Mouse (Mus musculus): Measurements from ENCODE around the gene Mylk2. TPM values are rescaled to one million over a fixed set of nuclear protein-coding genes. Genes with fewer than 3 reads are reported as not detected.

Mylk2 gene
- polyA plus RNA-seq, 1 experiment: 0.93 TPM

DNA sequence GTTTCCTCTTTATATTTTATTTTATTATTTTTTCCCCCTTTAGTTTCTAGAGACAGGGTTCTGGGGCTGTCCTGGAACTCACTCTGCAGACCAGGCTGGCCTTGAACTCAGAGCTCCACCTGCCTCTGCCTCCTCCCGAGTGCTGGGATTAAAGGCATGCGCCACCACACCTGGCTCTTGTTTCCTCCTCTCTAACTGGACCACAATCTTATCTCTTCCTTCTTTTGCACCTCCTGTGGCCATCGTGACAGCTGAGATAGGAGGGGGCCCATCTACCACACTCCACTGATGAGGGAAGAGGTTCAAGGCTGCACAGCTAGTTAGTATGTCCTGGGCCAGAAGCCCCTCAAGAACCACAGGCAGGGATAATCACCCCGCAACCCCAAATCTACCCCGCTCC is 13.4 kb downstream of the Mylk2 start:
- Histone ChIP-seq H3K27ac (ENCODE audit: insufficient read depth, low read length) (peak overlapping the region; percentile 96; the same call in 1 of the 2 replicates), H3K4me1 (ENCODE audit: control insufficient read depth, insufficient read depth, low read length) (peaks cover 32% of the 10 kb centered on the region), H3K4me3 (ENCODE audit: insufficient read depth, low read length) (no peak overlapping the region)
- TF ChIP-seq CTCF (IDR thresholded peaks at IDR 0.05; ENCODE audit: borderline replicate concordance, insufficient read depth, low read length) (no peak), POLR2A (IDR thresholded peaks at IDR 0.05; ENCODE audit: low read depth, low read length) (no peak)

DNA sequence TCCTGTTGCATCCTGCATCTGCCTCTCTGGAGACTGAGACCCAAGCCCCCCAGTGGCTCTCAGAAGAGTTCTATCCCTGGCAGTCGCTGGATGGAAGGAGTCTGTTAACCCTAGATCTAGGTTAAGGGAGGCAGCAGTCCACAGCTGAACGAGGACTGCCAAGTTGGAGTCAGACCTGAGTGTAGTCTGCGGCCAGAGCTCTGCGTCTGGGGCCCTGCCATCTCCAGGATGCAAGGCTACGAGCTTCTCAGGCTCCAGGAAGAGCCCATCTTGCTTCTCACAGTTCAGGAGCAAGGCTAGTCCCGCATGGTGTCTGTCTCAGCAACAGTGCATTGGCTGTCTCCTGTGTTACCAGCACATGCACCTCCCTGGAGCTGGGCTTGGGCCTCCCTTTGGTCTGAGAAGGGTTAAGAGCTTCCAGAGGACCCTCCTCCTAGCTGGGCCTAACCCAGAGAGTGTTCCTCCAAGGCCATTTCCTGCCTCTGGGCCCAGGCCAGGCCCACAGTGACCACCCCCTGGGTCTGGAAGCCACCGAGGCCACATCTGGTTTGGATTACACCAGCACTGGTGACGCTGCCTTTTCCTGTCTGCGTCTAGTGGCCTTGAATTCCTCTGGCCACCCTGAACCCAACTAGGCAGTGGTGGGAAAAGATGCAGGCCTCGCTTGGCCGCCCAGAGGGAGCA is 14.2 kb downstream of the Mylk2 start:
- H3K27ac ChIP-seq (ENCODE audit: insufficient read depth, low read length): peak overlapping the region; percentile 96
- no peak overlapping the region for H3K4me3 ChIP-seq (ENCODE audit: insufficient read depth, low read length)
- TF ChIP-seq POLR2A (IDR thresholded peaks at IDR 0.05; ENCODE audit: low read depth, low read length) (peak; percentile 42; the same call in 1 of the 2 replicates), CTCF (IDR thresholded peaks at IDR 0.05; ENCODE audit: borderline replicate concordance, insufficient read depth, low read length) (no peak)
- H3K4me1 ChIP-seq (ENCODE audit: control insufficient read depth, insufficient read depth, low read length): peaks cover 32% of the 10 kb centered on the region

DNA sequence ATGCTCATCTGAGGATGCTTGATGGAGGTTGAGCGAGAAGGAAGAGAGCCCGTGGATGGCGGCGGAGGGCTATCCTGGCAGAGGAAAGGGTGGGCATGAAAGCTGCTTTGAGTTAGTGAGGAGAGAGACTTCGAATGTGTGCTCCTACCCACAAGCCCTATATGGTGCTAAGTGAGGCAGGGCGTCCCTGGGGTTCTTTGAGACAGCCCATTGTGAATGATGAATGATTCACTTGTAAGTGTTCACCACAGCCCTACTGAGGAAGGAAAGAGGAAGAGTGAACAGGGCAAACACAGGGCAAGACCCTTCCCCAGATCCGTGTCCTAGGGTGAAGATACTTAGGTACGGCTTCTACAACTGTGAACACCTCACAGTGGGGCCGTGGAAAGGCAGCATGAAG is 15.7 kb downstream of the Mylk2 start:
- H3K27ac ChIP-seq (ENCODE audit: insufficient read depth, low read length): peak overlapping the region; percentile 96
- H3K4me1 ChIP-seq (ENCODE audit: control insufficient read depth, insufficient read depth, low read length): peaks cover 32% of the 10 kb centered on the region
- no peak for TF ChIP-seq POLR2A (IDR thresholded peaks at IDR 0.05; ENCODE audit: low read depth, low read length)
- TF ChIP-seq CTCF (IDR thresholded peaks at IDR 0.05; ENCODE audit: borderline replicate concordance, insufficient read depth, low read length): no peak

DNA sequence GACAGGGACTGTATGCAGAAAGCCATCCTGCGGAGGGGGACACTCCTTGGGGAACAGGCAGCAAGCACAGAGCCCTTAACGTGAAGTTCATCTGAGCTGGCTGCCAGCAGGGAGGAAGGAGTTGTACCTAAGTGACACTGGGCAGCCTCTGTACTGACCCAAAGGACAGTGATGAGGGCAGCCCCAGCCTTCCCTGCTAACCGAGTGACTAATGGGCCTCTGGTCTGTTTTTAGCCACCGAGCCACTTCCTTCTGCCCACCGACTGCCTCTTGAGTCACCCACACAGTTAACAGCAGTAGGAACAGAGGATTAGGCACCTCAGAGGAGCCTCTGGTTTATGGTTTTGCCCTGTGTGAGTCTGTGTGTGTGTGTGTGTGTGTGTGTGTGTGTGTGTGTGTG is 16.2 kb downstream of the Mylk2 start:
- Histone ChIP-seq H3K4me3 (ENCODE audit: insufficient read depth, low read length) (no peak overlapping the region), H3K4me1 (ENCODE audit: control insufficient read depth, insufficient read depth, low read length) (peaks cover 32% of the 10 kb centered on the region), H3K27ac (ENCODE audit: insufficient read depth, low read length) (peak overlapping the region; percentile 96)
- no peak for TF ChIP-seq CTCF (IDR thresholded peaks at IDR 0.05; ENCODE audit: borderline replicate concordance, insufficient read depth, low read length)
- TF ChIP-seq POLR2A (IDR thresholded peaks at IDR 0.05; ENCODE audit: low read depth, low read length): no peak; the same call in none of the 2 replicates

More for the DNA sequence above, 15.7 kb downstream of the Mylk2 start:
- H3K4me3 ChIP-seq (ENCODE audit: insufficient read depth, low read length): no peak overlapping the region

DNA sequence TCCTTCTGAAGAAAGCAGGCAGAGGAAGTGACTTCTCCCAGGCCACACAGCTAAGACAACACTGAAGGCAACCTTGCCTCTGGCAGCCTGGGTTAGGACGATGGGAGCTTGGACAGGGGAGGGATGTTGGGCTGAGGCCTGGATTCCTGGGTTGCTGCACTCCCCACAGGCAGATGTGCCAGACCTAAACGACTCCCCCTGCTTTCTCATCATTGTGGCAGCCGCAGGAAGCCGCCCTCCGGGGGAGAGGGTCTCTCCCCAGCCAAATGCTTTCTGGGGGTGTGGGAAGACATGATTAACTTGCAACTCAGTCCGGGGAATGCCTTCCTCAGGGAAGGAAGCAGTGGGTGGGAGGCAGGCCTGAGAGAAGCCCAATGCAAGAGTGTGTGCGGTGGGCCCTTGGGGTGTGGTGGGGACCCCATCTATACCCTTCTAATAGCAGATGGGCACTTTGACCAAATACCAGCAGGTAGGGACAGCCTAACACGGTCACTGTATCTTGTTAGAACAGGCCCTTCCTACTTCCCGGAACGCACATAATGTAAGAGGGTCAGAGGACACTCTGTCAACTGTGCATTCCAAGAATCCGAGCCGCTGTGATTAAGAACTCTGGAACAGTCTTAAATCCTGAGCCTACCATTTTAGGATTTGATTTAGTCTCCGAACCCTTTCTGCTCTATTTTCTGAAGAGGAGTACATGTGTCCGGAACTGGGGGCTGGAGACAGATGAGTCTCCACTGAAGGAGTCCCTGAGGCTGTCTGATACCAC is 17.3 kb downstream of the Mylk2 start:
- TF ChIP-seq POLR2A (IDR thresholded peaks at IDR 0.05; ENCODE audit: low read depth, low read length) (peak; percentile 57), CTCF (IDR thresholded peaks at IDR 0.05; ENCODE audit: borderline replicate concordance, insufficient read depth, low read length) (no peak)
- Histone ChIP-seq H3K4me3 (ENCODE audit: insufficient read depth, low read length) (no peak overlapping the region), H3K4me1 (ENCODE audit: control insufficient read depth, insufficient read depth, low read length) (peaks cover 34% of the 10 kb centered on the region), H3K27ac (ENCODE audit: insufficient read depth, low read length) (peak overlapping the region; percentile 96)

DNA sequence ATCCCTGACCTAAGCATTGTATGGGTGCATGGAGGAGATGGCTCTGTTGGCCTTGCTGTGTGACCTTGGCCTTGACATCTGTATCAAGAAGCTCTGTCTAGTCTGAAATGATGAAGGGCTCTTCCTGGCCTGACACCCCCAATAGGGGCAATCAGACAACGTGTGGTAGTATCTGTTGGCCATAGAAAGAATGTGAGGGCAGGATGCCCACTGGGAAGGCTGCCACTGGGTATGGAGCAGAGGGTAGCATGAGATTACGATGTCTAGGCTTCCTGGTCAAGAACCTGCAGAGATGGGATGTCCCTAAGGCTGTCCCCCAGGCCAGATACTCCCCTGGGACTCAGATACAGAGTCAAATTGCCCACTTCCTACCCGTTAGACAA is 17.8 kb downstream of the Mylk2 start:
- peak overlapping the region; percentile 96 for H3K27ac ChIP-seq (ENCODE audit: insufficient read depth, low read length)
- no peak overlapping the region for H3K4me3 ChIP-seq (ENCODE audit: insufficient read depth, low read length)
- peaks cover 30% of the 10 kb centered on the region for H3K4me1 ChIP-seq (ENCODE audit: control insufficient read depth, insufficient read depth, low read length)
- TF ChIP-seq CTCF (IDR thresholded peaks at IDR 0.05; ENCODE audit: borderline replicate concordance, insufficient read depth, low read length) (no peak), POLR2A (IDR thresholded peaks at IDR 0.05; ENCODE audit: low read depth, low read length) (0 out of 2 replicates have a peak, but pooled peaks have one; percentile 9)

DNA sequence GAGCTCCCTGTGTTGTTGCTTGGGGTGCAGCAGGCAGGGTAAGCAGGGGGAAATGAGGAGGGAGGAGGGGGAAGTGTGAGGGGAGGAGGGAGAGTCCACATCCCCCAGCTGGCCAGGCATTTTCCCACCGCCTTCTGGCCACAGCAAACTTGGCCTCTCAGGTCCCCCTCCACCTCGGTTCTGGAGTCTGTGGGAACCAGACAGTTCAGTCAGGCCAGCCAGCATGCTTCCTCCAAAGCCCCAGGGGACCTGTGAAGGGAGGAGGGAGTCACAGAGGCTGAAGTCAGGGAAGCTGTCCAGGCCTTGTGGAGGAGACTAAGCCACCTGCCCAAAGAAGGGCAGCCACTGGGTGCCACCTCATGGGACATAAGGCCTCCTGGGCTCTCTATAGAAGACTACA is 19.1 kb downstream of the Mylk2 start:
- Histone ChIP-seq H3K27ac (ENCODE audit: insufficient read depth, low read length) (peak overlapping the region; percentile 96), H3K4me1 (ENCODE audit: control insufficient read depth, insufficient read depth, low read length) (peaks cover 27% of the 10 kb centered on the region), H3K4me3 (ENCODE audit: insufficient read depth, low read length) (no peak overlapping the region)
- no peak for TF ChIP-seq POLR2A (IDR thresholded peaks at IDR 0.05; ENCODE audit: low read depth, low read length)
- TF ChIP-seq CTCF (IDR thresholded peaks at IDR 0.05; ENCODE audit: borderline replicate concordance, insufficient read depth, low read length): no peak

DNA sequence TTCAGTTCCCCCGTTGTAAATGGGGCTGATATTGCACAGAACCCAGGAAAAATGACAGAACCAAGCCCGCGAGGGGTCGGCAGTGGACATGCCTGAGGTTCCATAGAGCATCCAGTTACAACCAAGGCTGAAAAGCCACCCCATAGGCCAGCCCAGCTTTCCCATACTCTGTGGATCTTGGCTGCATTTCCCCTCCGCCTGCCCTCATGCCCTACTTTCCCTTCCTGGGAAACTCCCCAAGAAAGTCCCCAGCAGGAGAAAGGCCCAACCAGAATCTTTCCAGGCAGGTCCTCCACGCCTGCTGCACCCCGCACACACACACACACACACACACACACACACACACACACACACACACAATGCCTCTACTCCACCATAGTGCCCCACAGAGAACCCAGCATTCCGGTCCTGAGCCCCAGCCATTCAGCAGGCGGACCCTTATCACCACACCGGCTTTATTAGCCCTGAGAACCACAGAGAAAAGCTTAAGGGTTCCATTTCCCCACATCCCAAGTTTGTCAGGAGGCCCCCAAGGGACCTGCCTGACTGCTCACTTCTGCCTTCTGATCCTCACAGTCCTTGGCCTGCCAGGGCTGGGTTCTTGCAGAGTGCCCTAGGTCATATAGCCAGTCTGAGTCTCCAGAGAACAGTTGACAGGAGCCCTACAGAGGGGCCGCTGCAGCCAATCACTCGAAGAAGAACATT is 20.5 kb downstream of the Mylk2 start:
- peak overlapping the region; percentile 96 for H3K27ac ChIP-seq (ENCODE audit: insufficient read depth, low read length)
- TF ChIP-seq CTCF (IDR thresholded peaks at IDR 0.05; ENCODE audit: borderline replicate concordance, insufficient read depth, low read length) (no peak), POLR2A (IDR thresholded peaks at IDR 0.05; ENCODE audit: low read depth, low read length) (0 out of 2 replicates have a peak, but pooled peaks have one; percentile 21)
- H3K4me1 ChIP-seq (ENCODE audit: control insufficient read depth, insufficient read depth, low read length): peaks cover 18% of the 10 kb centered on the region
- peak overlapping the region; percentile 32 for H3K4me3 ChIP-seq (ENCODE audit: insufficient read depth, low read length)

DNA sequence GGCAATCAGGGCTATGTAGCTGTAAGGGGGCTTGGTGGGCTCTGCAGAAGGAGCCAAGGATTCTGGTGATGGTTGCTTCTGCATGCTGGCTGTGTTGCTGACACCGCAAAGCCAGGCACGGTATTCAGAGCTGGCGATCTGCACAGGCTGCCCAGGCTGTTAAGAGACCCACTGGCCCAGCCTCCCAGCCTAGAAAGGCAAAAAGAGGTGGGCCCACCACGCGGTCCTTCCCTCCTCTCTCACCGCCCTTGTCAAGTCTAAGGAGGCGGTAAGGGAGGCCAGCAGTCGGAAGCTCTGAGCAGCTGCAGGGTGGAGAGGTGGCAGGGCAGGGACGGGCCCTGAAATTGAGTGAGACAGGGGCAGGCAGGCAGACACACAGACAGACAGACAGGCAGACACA is 21.9 kb downstream of the Mylk2 start, which contains the start of gene Foxs1:
Foxs1 (minus strand) TSS at position 161 of the 400 bp plus-strand sequence.
- H3K4me3 ChIP-seq (ENCODE audit: insufficient read depth, low read length): peak within 1 kb of the TSS; percentile 32
- TF ChIP-seq CTCF (IDR thresholded peaks at IDR 0.05; ENCODE audit: borderline replicate concordance, insufficient read depth, low read length) (no peak), POLR2A (IDR thresholded peaks at IDR 0.05; ENCODE audit: low read depth, low read length) (peak; percentile 93)
- peak within 1 kb of the TSS; percentile 96 for H3K27ac ChIP-seq (ENCODE audit: insufficient read depth, low read length)
- peaks cover 11% of the 10 kb centered on the region for H3K4me1 ChIP-seq (ENCODE audit: control insufficient read depth, insufficient read depth, low read length)
